In genomic region chr17:35088825-35089644, GRCm38 (mm10) we compare ENCODE assay signal across 7 mouse cellular contexts. TPM values are rescaled to one million over a fixed set of nuclear protein-coding genes. Genes with fewer than 3 reads are reported as not detected.
DNase-seq lines count a peak whose midpoint lies in the region; ATAC-seq lines count a peak whose summit lies in the region.

Gene Abhd16a (plus strand): TSS chr17:35089263.

- peak within 1 kb of the TSS; percentile 97 for H3K27ac ChIP-seq in intestine, embryonic 15.5 days
- H3K27ac ChIP-seq in midbrain, embryonic 10.5 days (replicated peaks): peak within 1 kb of the TSS; percentile 99

- peak; percentile 89 for DNase-seq in adrenal gland, adult 18-20 months (ENCODE audit: low spot score in 2 of 2)
- peak; percentile 98 for DNase-seq in embryo, embryonic 11 days
- DNase-seq in gastrocnemius, postnatal 36 days: peak; percentile 91 to 94
- DNase-seq in left cerebral cortex, postnatal 25 days (ENCODE audit: low spot score in 2 of 2): peak; percentile 97 to 98
- peak; percentile 95 for DNase-seq in midbrain, embryonic 10.5 days (ENCODE audit: low spot score)
- DNase-seq in right cerebral cortex, postnatal 4 days: peak; percentile 91

- peaks cover 12% of the 10 kb centered on the region for H3K4me1 ChIP-seq in intestine, embryonic 15.5 days (replicated peaks)
- H3K4me1 ChIP-seq in midbrain, embryonic 10.5 days: peaks cover 14% of the 10 kb centered on the region

- intact Hi-C loops in gastrocnemius, postnatal 36 days (cut with DNase I): loop anchor here (5.0 kb wide), 1 partner anchor 67 kb away; no protein-coding TSS in a partner anchor
- intact Hi-C loops in left cerebral cortex, postnatal 25 days (cut with DNase I): no loop called here

- no peaks in the 10 kb centered on the region for H3K27me3 ChIP-seq in intestine, embryonic 15.5 days (replicated peaks)
- no peaks in the 10 kb centered on the region for H3K27me3 ChIP-seq in midbrain, embryonic 10.5 days (ENCODE audit: low read depth, poor library complexity, severe bottlenecking)

- peak; percentile 99 for ATAC-seq in intestine, embryonic 15.5 days

- peak within 1 kb of the TSS; percentile 88 for H3K9ac ChIP-seq in intestine, embryonic 15.5 days

- H3K9me3 ChIP-seq in intestine, embryonic 15.5 days: no peaks in the 10 kb centered on the region
- H3K9me3 ChIP-seq in midbrain, embryonic 10.5 days (replicated peaks): no peaks in the 10 kb centered on the region

- WGBS in intestine, embryonic 15.5 days: 3% methylated on average over 63 of the region's 67 CpGs
- WGBS in midbrain, embryonic 10.5 days: 3% methylated on average over 67 of the region's 67 CpGs

- peaks cover 11% of the 10 kb centered on the region for H3K36me3 ChIP-seq in intestine, embryonic 15.5 days
- H3K36me3 ChIP-seq in midbrain, embryonic 10.5 days: peaks cover 37% of the 10 kb centered on the region

- H3K4me3 ChIP-seq in intestine, embryonic 15.5 days (replicated peaks): peak within 1 kb of the TSS; percentile 70
- H3K4me3 ChIP-seq in midbrain, embryonic 10.5 days: peak within 1 kb of the TSS; percentile 82

- H3K4me2 ChIP-seq in intestine, embryonic 15.5 days (replicated peaks): peak within 1 kb of the TSS; percentile 66

RNA-seq across cellular contexts. Expression of gene Abhd16a, which starts in this region (rescaled TPM):
- 10 to 100 TPM; 75.0 to 88.2 TPM for total RNA-seq in adrenal gland, adult 18-20 months (2021)
- total RNA-seq in gastrocnemius, postnatal 36 days (2021): 10 to 100 TPM; 67.7 to 73.9 TPM
- 92.1 and 96.4 TPM in 2 replicates for polyA plus RNA-seq in intestine, embryonic 15.5 days (2015; fragmentation: Nextera tagmentation; extraction: Ambion mirVana)
- 100 to 1,000 TPM; 107 to 109 TPM for total RNA-seq in left cerebral cortex, postnatal 25 days (2021)
- polyA plus RNA-seq in midbrain, embryonic 10.5 days (2016; fragmentation: Nextera tagmentation; extraction: Ambion mirVana): 56.7 and 68.5 TPM in 2 replicates

Comparison
In these comparisons a context has a peak if more than half of its experiments do, and no peak if none do; other contexts are left out.
1. Peak in every context shown above with its lines: DNase-seq, ATAC-seq, H3K4me3 ChIP-seq and H3K27ac ChIP-seq.